Mouse (Mus musculus) adrenal gland, postnatal 25 days (tissue): ENCODE data around the gene Mybbp1a. TPM values are rescaled to one million over a fixed set of nuclear protein-coding genes. Genes with fewer than 3 reads are reported as not detected.

Source experiments
- DNase-seq: peaks from one replicate; pipeline ENCODE4 v3.0.0; 2021; ENCODE audit warnings: mixed read lengths
- total RNA-seq: library from RNA; stranded (reverse); gene quantifications from 2 replicates; pipeline ENCODE4 v1.2.3, GENCODE M21; 2021

The Mybbp1a gene
- total RNA-seq, 1 experiment from 2014 or later: 83.9 TPM

DNA sequence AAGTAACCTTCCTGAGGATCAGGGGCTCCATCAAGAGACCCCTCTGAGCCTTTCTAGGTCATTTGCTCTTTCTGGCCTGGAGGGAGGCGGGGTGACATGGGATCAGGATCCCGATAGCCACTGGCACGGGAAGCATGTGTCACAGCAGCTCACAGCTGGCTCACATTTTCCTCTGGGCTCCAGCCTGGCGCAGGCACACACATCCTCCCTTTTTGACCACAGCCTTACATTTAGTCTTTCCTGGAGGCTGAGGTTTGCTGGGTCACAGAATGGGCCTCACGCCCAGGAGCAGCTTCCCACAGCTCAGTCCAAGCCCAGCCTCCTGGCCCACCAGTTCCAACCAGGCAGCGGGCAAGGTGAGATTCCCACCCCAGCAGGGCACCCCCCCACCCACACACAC is 37.1 kb downstream of the Mybbp1a start:
- no peak for DNase-seq

DNA sequence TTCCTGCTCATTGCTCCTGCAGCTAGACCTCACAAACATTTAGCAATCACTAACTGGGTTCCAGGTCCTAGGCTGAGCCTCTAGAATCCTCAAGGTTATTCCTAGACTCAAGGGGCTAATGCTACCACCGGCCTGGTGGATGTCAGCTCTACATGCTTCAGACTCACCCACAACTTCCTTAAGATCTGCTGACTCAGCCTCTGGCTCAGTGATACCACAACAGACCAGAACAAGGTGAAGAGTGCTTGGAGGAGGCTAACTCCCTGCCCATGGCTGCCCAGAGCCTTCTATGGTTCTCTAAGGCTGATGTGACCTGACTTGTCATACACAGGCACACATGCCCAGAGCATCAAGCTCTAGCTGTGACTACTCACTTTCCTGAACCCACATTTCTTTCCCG is 38.3 kb downstream of the Mybbp1a start:
- no peak for DNase-seq

GRCm38 (mm10) chr11:72481313-72481712 is 40.2 kb downstream of the Mybbp1a start:
- DNase-seq: no peak

DNA sequence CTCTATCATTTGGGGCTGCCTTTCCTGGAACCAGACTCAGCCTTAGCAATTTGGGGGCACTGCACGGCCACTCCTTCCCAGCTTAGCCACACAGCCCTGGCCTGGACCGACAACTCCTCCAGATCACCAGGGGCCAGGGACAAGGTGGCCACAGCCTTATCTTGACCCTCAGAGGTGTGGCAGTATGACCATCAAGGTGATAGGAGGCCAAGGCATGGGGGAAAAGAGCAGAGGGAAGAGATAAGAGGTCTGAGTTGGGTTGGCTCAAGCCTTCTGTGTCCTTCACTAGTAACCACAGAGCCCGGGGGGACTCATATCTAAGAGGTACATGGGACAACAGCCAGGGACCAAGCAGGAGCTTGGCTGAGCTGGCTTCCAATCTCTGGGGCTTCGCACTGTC is 40.8 kb downstream of the Mybbp1a start:
- DNase-seq: no peak

DNA sequence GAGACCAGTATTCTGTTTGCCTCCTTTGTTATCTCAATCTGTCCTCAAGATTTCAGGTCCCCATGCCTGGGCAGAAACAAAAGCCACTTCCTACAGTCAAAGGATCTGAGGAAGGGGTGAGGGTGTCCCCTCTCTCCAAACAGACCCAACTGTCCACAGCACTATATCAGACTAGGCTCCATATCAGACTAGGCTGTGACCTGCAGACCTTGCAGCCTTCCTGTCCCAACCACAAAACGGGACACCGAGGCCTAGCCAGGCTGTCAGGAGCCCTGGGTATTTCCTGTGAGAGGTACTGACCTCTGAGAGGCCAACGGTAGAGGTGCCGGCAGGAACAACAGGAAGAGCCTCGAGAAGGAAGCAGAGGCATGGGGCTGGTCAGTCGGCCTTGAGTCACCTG is 43.4 kb downstream of the Mybbp1a start:
- no peak for DNase-seq

GRCm38 (mm10) chr11:72485157-72485556 is 44.0 kb downstream of the Mybbp1a start:
- DNase-seq: no peak

- no peak for DNase-seq
Observed at GRCm38 (mm10) chr11:72485960-72486359, 44.8 kb downstream of the Mybbp1a start.

DNA sequence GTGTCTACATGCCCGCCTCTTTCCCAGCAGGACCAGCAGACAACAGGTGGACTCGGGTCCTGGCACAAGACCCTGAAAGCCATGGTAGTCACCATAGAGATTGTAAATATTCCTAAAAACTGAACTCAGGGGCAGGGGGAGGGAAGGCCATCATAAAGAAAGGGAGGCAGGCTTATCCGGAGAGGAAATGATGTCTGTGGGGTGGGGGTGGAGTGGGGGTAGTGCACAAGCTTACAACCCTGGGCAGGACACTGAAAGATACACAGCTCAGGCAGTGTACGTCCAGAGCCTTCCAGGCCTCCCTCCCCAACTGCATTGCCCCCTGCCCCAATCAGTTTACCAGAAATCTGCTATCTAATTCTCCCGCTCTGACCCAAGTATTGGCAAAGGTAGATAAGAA is 46.0 kb downstream of the Mybbp1a start:
- no peak for DNase-seq

- DNase-seq: no peak
Observed at GRCm38 (mm10) chr11:72487739-72488138, 46.6 kb downstream of the Mybbp1a start.

GRCm38 (mm10) chr11:72488753-72489271 is 47.7 kb downstream of the Mybbp1a start:
- peak; percentile 9 for DNase-seq

GRCm38 (mm10) chr11:72489397-72489796 is 48.2 kb downstream of the Mybbp1a start:
- DNase-seq: no peak

DNA sequence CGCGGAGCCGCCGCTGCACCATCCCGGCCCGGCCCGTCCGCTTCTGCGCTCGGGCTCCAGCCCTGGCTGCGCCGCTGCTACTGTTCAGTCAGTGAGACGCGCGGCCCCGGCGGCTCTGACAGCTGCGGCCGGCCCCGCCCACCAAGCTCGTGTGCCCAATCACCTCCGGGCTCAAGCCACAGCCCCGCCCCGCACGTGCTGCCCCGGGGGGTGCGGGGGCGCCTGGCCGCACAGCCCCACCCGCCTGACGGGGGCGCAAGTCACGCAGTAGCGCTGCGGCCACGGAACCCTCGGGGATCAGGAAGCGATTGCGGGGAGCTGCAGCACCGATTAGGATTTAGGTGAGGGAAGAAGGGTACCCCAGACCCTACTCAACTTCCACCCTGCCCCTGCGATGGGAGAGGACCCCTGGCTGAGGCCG is 48.7 kb downstream of the Mybbp1a start, which contains the start of gene Spns2:
TSS of gene Spns2 (minus strand) at position 24 of the 421 bp plus-strand sequence.
- DNase-seq: peak; percentile 93

DNA sequence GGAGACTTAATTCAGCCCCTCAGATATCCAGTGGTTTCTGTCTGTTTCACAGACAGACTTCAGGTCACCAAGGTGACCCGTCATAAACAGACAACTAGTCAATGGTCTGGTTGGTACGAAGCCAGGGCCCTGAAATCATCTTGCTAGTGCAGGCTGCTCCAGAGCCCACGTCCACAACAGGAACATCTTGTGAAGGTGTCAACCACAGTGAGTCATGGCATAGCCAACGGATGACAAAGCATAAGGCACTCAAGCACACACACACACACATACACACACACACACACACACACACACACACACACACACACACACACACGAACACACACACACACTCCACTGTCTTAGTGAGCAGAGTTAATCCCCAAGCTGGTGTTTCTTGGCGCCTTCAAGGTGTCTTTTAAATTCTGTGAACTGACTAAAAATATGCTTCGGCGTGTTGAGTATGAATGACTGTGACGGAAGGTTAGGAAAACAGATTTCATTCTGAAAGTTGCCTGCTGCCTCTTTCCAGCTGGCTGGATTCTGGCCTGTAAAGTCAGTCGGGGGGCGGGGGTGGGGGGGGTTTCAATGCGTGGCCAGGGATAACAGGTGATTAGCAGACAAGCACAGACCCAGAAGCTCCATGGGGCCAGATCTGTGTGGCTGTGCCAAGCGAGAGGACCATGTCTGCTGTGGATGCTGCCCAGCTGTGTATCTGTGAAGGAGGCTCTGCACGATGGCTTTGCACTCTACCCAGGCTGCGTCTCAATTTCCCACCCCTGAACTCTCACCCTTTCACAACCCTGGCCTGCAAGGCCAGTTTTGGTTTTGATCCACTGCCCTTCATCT is 50.2 kb downstream of the Mybbp1a start:
- no peak for DNase-seq

DNA sequence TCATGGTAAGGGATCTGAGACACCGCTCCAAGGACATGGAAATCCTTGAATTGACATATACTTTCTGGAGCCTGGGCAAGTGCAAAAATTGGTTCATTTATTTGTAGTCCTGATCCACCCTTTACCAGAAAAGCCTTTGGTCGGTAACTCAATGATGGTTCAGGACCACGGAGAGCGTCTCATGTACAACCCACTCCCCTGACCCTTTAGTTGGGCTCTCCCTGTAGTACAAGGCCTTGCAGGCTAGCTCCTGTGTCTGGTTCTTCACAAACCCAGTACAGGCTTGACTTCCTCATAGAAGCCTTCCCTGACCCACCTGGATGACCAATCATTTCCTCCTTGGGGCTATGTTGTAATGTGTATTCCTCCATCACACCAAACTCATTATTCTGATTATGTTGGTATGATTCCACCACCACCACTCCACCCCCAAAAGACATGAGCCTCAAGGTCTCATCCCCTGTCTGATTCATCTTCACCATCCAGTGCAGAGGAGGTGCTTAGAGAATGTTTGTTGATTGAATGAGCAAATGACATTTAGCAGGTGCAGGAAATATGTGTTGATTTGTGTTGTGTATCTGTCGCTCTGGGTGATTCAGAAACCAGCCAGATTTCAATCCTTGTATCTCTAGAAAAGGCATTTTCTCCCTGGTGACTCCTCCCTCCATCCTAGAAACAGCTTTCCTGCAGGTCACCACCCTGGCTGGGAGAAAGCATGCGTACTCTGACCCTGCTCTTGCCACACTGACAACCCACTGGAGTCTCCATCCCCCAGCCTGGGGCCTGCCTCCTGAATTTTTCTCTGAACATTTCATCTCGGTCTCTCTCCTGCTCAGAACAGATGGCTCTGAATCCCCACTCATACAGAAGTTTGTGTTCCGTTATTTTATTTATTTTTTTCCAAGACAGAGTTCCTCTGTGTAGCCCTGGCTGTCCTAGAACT is 53.2 kb downstream of the Mybbp1a start:
- DNase-seq: no peak

- no peak for DNase-seq
Observed at GRCm38 (mm10) chr11:72496066-72496465, 54.9 kb downstream of the Mybbp1a start.

DNA sequence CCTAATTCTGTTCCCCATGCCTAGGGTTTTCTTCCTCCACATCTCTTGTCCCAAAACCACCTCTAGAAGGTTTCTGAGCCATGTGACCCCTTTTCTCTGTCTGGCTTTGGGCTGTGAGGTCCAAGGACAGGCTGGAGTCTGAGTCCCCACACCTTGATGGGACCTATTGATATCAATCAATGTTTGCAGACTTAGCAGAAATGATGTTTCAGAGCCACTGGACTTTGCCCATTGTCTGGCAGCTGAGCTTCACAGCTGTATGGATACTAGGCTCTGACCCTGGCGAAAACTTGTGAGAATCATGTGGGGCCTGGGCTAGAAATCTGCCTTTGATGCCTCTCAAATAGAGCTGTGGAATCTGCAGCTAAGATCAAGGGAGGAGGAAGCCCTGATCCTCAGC is 55.6 kb downstream of the Mybbp1a start:
- DNase-seq: no peak

DNA sequence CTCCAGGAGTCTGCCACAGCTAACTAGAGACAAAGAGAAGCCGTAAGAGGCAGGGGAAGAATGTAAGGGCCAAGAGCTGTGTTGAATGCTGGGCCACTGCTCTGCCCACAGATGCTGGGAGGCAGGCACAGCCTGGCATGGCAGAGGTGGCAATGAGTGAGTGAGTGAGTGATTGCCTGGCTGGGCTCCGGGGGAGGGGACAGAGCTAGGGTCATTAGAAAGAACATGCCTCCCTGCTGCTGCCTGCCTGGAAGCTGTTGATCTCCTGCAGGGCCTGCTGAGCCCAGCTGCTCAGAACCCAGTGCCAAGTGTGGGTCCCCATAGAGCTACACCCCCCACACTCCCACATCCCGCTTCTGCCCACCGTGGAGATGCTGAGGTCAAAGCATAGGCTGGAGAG is 56.2 kb downstream of the Mybbp1a start:
- no peak for DNase-seq

DNA sequence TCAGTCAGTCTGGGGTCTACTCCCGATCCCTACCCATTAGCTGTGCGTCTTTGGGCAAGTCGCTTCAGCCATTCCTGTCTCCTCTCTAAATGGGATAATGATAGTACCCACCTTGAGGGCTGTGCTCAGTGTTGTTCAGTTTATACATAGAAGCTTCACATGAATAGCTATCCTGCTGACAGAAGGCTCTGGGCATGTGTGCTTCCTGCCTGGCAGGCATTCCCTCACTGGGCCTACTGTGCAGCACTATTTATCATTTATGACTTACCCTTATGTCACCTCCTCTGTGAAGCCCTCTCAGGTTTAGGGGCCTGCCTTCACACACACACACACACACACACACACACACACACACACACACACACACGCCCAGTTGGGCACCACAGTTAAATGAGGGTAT is 59.0 kb downstream of the Mybbp1a start:
- no peak for DNase-seq
